In genomic region chr11:19015731-19016461, GRCm38 (mm10) we compare ENCODE assay signal across 7 mouse cellular contexts. TPM values are rescaled to one million over a fixed set of nuclear protein-coding genes. Genes with fewer than 3 reads are reported as not detected.
A peak's percentile ranks its signal among the peaks of the same experiment; 100 is the strongest.
DNase-seq lines count a peak whose midpoint lies in the region; ATAC-seq lines count a peak whose summit lies in the region.

No protein-coding gene starts in this region.

- WGBS in lung, embryonic 15.5 days: 2% methylated on average over 37 of the region's 37 CpGs
- WGBS in liver, embryonic 15.5 days (ENCODE audit: insufficient replicate concordance): under 1% methylated on average over 37 of the region's 37 CpGs
- WGBS in stomach, embryonic 15.5 days: under 1% methylated on average over 37 of the region's 37 CpGs

- ATAC-seq in lung, embryonic 15.5 days (ENCODE audit: borderline replicate concordance, extremely low read depth, low FRiP score, low TSS enrichment): no peak
- ATAC-seq in liver, embryonic 15.5 days (ENCODE audit: insufficient read depth): no peak
- no peak for ATAC-seq in stomach, embryonic 15.5 days (ENCODE audit: insufficient read depth, low FRiP score, low read depth)
- no peak for ATAC-seq in CD4-positive, CD25-positive, alpha-beta regulatory T cell, adult 4 months

- intact Hi-C loops in heart, postnatal 36 days (cut with DNase I): loop anchor here (5.0 kb wide), 1 partner anchor 44 kb away; no protein-coding TSS in a partner anchor

- peak overlapping the region; percentile 84 for H3K27ac ChIP-seq in lung, embryonic 15.5 days
- H3K27ac ChIP-seq in liver, embryonic 15.5 days (replicated peaks): no peak overlapping the region
- peak overlapping the region; percentile 87 for H3K27ac ChIP-seq in stomach, embryonic 15.5 days

- no peaks in the 10 kb centered on the region for H3K36me3 ChIP-seq in lung, embryonic 15.5 days
- H3K36me3 ChIP-seq in liver, embryonic 15.5 days (replicated peaks): no peaks in the 10 kb centered on the region
- no peaks in the 10 kb centered on the region; the same call in 1 of the 2 replicates for H3K36me3 ChIP-seq in stomach, embryonic 15.5 days

- peak overlapping the region; percentile 57 for H3K4me3 ChIP-seq in lung, embryonic 15.5 days
- peak overlapping the region; percentile 49 for H3K4me3 ChIP-seq in liver, embryonic 15.5 days (replicated peaks)
- peak overlapping the region; percentile 73 for H3K4me3 ChIP-seq in stomach, embryonic 15.5 days (replicated peaks)

- no peak for DNase-seq in lung, postnatal 10 days
- DNase-seq in embryo, embryonic 9.5 days (ENCODE audit: extremely low spot score): peak; percentile 72
- peak; percentile 45 to 67 for DNase-seq in heart, postnatal 36 days

- no peaks in the 10 kb centered on the region for H3K9me3 ChIP-seq in lung, embryonic 15.5 days
- H3K9me3 ChIP-seq in liver, embryonic 15.5 days (replicated peaks): no peaks in the 10 kb centered on the region
- no peaks in the 10 kb centered on the region for H3K9me3 ChIP-seq in stomach, embryonic 15.5 days

- peak overlapping the region; percentile 64 for H3K4me2 ChIP-seq in lung, embryonic 15.5 days
- peak overlapping the region; percentile 67 for H3K4me2 ChIP-seq in liver, embryonic 15.5 days
- peak overlapping the region; percentile 69 for H3K4me2 ChIP-seq in stomach, embryonic 15.5 days

- H3K9ac ChIP-seq in lung, embryonic 15.5 days: peak overlapping the region; percentile 84
- H3K9ac ChIP-seq in liver, embryonic 15.5 days: no peak overlapping the region
- H3K9ac ChIP-seq in stomach, embryonic 15.5 days: peak overlapping the region; percentile 83

- H3K4me1 ChIP-seq in lung, embryonic 15.5 days: peaks cover 2% of the 10 kb centered on the region
- no peaks in the 10 kb centered on the region; the same call in none of the 2 replicates for H3K4me1 ChIP-seq in liver, embryonic 15.5 days (replicated peaks)
- no peaks in the 10 kb centered on the region; the same call in 1 of the 2 replicates for H3K4me1 ChIP-seq in stomach, embryonic 15.5 days

- H3K27me3 ChIP-seq in lung, embryonic 15.5 days: no peaks in the 10 kb centered on the region
- H3K27me3 ChIP-seq in liver, embryonic 15.5 days: peaks cover 83% of the 10 kb centered on the region
- no peaks in the 10 kb centered on the region for H3K27me3 ChIP-seq in stomach, embryonic 15.5 days (replicated peaks)

RNA-seq across cellular contexts. Expression of gene Meis1, which starts 2.9 kb away (rescaled TPM):
- polyA plus RNA-seq in lung, embryonic 15.5 days (2015; fragmentation: Nextera tagmentation; extraction: Ambion mirVana): 112 and 116 TPM in 2 replicates
- 10 to 100 TPM; 22.4 to 31.4 TPM for total RNA-seq in heart, postnatal 36 days (2021)
- 8.1 and 8.7 TPM in 2 replicates for polyA plus RNA-seq in liver, embryonic 15.5 days (2015; fragmentation: Nextera tagmentation; extraction: Ambion mirVana)
- polyA plus RNA-seq in stomach, embryonic 15.5 days (2015; fragmentation: Nextera tagmentation; extraction: Ambion mirVana): 139 and 150 TPM in 2 replicates
- under 1 TPM in 1 of 2 experiments, not detected in 1; 0.66 TPM for polyA plus RNA-seq in CD4-positive, CD25-positive, alpha-beta regulatory T cell, adult 4 months (2017; shearing (Covaris generic))

Comparison
In these comparisons a context has a peak if more than half of its experiments do, and no peak if none do; other contexts are left out.
1. RNA of gene Meis1, which starts 2.9 kb away (polyA plus RNA-seq): 139 to 150 TPM in stomach, embryonic 15.5 days and 112 to 116 TPM in lung, embryonic 15.5 days; 8.1 to 8.7 TPM in liver, embryonic 15.5 days and 0.66 TPM in CD4-positive, CD25-positive, alpha-beta regulatory T cell, adult 4 months; every median in the first group is over 10 times any median in the second.
2. Peak in every context shown above with its lines, with median percentiles within 50 percentile points of each other: H3K4me2 ChIP-seq and H3K4me3 ChIP-seq.